Mouse (Mus musculus): ENCODE measurements at regions not wholly inside any gene's neighbourhood (a gene's known extent, or its start where the extent isn't known, plus 50 kb on each side); places are given as distances from the start of the nearest gene placed in this dataset.
"Not testable (repeated sequence)": the region's sequence is repeated elsewhere in the genome, so short reads cannot be mapped to it uniquely, and the experiment has no call there.

GRCm38 (mm10) chr16:21102033-21102432 is 51.8 kb downstream of the Teddm3 start:
- not testable (repeated sequence) for H3K36me3 ChIP-seq; H3K27ac ChIP-seq; DNase-seq (ENCODE audit: low spot score); H3K4me1 ChIP-seq (replicated peaks); H3K4me3 ChIP-seq; H3K27me3 ChIP-seq (ENCODE audit: insufficient read depth, poor library complexity, severe bottlenecking); H3K9me3 ChIP-seq
- WGBS: 81% methylated on average over 3 of the region's 3 CpGs

DNA sequence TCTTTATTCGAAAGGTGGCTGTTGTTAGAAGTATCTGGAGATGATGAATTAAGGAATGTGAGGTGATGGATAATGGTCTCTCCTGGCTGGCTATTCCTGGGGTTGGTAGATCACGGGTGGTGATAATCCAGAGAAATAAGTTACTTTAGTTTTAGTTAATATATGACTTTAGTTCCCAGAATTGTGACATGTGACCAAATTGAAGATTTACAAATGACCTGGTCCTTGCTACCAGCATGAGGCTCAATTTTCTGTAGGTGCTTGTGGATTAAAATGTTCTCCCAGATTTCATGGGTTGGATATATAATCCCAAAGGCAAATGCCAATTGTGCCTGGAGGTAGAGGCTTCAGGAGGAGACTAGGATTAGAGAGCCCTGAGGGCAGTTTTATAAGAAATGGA is 53.7 kb downstream of the Teddm3 start:
- not testable (repeated sequence) for H3K4me1 ChIP-seq (replicated peaks); DNase-seq (ENCODE audit: low spot score); H3K9me3 ChIP-seq; H3K27me3 ChIP-seq (ENCODE audit: insufficient read depth, poor library complexity, severe bottlenecking); H3K27ac ChIP-seq; H3K4me3 ChIP-seq; H3K36me3 ChIP-seq
- 84% methylated on average over 2 of the region's 2 CpGs for WGBS

- H3K4me1 ChIP-seq (replicated peaks): no peaks in the 10 kb centered on the region
- H3K36me3 ChIP-seq: no peaks in the 10 kb centered on the region
- DNase-seq (ENCODE audit: low spot score): no peak
- no peaks in the 10 kb centered on the region for H3K9me3 ChIP-seq
- H3K27me3 ChIP-seq (ENCODE audit: insufficient read depth, poor library complexity, severe bottlenecking): no peaks in the 10 kb centered on the region
- 67% methylated on average over 5 of the region's 5 CpGs for WGBS
- no peak overlapping the region for H3K4me3 ChIP-seq
- no peak overlapping the region for H3K27ac ChIP-seq
These were observed 79.0 kb downstream of the Teddm3 start for GRCm38 (mm10) chr16:21074779-21075148.

GRCm38 (mm10) chr16:21074082-21074778 is 79.6 kb downstream of the Teddm3 start:
- H3K27ac ChIP-seq; H3K9me3 ChIP-seq; H3K4me1 ChIP-seq (replicated peaks); H3K27me3 ChIP-seq (ENCODE audit: insufficient read depth, poor library complexity, severe bottlenecking); H3K4me3 ChIP-seq; H3K36me3 ChIP-seq: not testable (repeated sequence)
- DNase-seq (ENCODE audit: low spot score): peak; percentile 4
- 28% methylated on average over 9 of the region's 10 CpGs for WGBS

DNA sequence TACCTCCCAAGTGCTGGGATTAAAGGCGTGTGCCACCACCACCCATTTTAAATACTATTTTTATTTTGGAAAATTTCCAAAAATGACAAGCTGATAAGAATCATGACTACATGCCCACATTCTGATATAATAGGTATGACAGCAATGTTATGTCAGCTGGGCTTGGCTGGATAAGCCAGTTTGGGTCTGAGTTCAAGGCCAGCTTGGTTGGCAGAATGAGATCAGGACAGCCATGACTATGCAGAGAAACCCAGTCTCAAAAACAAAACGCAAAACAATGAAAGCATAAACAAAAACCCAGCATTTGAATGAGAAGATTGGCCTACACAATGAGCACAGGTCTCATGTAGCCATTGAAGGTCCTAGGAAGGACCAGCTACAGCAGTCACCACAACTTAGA is 93.6 kb downstream of the Teddm3 start:
- no peaks in the 10 kb centered on the region for H3K36me3 ChIP-seq

GRCm38 (mm10) chr16:21054772-21055171 is 99.0 kb downstream of the Teddm3 start:
- H3K27me3 ChIP-seq (ENCODE audit: insufficient read depth, poor library complexity, severe bottlenecking): no peaks in the 10 kb centered on the region
- H3K9me3 ChIP-seq: peaks cover 24% of the 10 kb centered on the region
- no peaks in the 10 kb centered on the region for H3K36me3 ChIP-seq
- DNase-seq (ENCODE audit: low spot score): no peak
- H3K27ac ChIP-seq: no peak overlapping the region
- no peak overlapping the region for H3K4me3 ChIP-seq
- H3K4me1 ChIP-seq (replicated peaks): no peaks in the 10 kb centered on the region

More for the DNA sequence above, 93.6 kb downstream of the Teddm3 start:
- WGBS: 84% methylated on average over 2 of the region's 2 CpGs
- Histone ChIP-seq H3K27me3 (ENCODE audit: insufficient read depth, poor library complexity, severe bottlenecking) (no peaks in the 10 kb centered on the region), H3K4me1 (replicated peaks) (no peaks in the 10 kb centered on the region), H3K4me3 (no peak overlapping the region), H3K9me3 (no peaks in the 10 kb centered on the region), H3K27ac (no peak overlapping the region)
- no peak for DNase-seq (ENCODE audit: low spot score)

GRCm38 (mm10) chr16:21022087-21022486 is 131.7 kb downstream of the Teddm3 start:
- not testable (repeated sequence) for DNase-seq (ENCODE audit: low spot score); H3K36me3 ChIP-seq; H3K27ac ChIP-seq; H3K9me3 ChIP-seq; H3K4me3 ChIP-seq; H3K4me1 ChIP-seq (replicated peaks); H3K27me3 ChIP-seq (ENCODE audit: insufficient read depth, poor library complexity, severe bottlenecking)
- 93% methylated on average over 1 of the region's 1 CpGs for WGBS

DNA sequence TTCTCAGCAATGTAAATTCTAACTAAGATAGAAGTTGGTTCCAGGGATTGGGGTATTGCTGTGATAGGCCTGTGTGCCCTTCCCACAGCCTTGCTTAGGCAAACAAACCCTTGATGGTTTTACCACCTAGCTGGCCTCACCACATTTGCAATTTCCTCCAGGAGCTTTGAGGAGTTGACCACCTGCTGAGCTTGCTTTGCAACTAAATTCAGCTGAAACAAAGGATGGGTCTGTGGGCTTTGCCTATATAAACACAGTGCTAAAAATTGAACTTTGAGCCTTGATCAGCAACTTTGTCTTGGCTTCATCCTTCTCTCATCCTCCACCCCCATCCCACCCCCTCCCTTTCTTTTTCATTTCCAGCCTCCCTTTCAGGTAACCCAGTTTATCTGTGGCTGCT is 148.9 kb downstream of the Teddm3 start:
- H3K9me3 ChIP-seq: peaks cover 7% of the 10 kb centered on the region; the same call in 1 of the 2 replicates
- no peaks in the 10 kb centered on the region for H3K36me3 ChIP-seq
- no peak overlapping the region for H3K4me3 ChIP-seq
- no peaks in the 10 kb centered on the region for H3K27me3 ChIP-seq (ENCODE audit: insufficient read depth, poor library complexity, severe bottlenecking)
- H3K27ac ChIP-seq: no peak overlapping the region
- DNase-seq (ENCODE audit: low spot score): no peak
- H3K4me1 ChIP-seq (replicated peaks): no peaks in the 10 kb centered on the region

- Histone ChIP-seq H3K36me3 (no peaks in the 10 kb centered on the region), H3K9me3 (peaks cover 7% of the 10 kb centered on the region; the same call in 1 of the 2 replicates), H3K27me3 (ENCODE audit: insufficient read depth, poor library complexity, severe bottlenecking) (no peaks in the 10 kb centered on the region), H3K4me3 (no peak overlapping the region), H3K4me1 (replicated peaks) (no peaks in the 10 kb centered on the region), H3K27ac (no peak overlapping the region)
- DNase-seq (ENCODE audit: low spot score): no peak
- WGBS: 83% methylated on average over 1 of the region's 1 CpGs
These were observed 152.7 kb downstream of the Teddm3 start for GRCm38 (mm10) chr16:21001126-21001525.

DNA sequence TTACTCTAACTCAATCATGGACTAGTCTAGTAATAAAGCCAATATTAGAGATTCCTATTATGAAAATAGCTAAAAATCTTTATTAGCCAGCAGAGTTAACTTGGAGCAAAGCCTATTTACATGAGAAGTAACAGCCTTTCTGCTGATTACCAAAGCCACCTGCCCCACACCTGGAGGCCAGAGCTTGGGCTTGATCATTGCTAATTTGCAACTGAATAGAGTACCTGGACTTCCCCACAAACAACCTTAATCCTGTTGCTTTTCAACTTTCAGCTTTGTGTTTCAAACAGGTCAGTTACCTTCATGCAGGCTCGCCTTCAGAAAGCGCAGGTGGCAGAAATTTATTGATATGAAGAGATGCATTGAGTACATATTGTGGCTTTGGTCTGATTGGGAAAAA is 163.3 kb downstream of the Teddm3 start:
- 87% methylated on average over 2 of the region's 2 CpGs for WGBS
- no peak overlapping the region for H3K27ac ChIP-seq
- no peak for DNase-seq (ENCODE audit: low spot score)
- H3K4me3 ChIP-seq: no peak overlapping the region
- no peaks in the 10 kb centered on the region for H3K27me3 ChIP-seq (ENCODE audit: insufficient read depth, poor library complexity, severe bottlenecking)
- H3K4me1 ChIP-seq (replicated peaks): no peaks in the 10 kb centered on the region
- no peaks in the 10 kb centered on the region for H3K36me3 ChIP-seq
- peaks cover 13% of the 10 kb centered on the region; the same call in 1 of the 2 replicates for H3K9me3 ChIP-seq

- no peak overlapping the region for H3K4me3 ChIP-seq
- 82% methylated on average over 2 of the region's 2 CpGs for WGBS
- H3K9me3 ChIP-seq: no peaks in the 10 kb centered on the region
- no peaks in the 10 kb centered on the region for H3K4me1 ChIP-seq (replicated peaks)
- no peak overlapping the region for H3K27ac ChIP-seq
- no peaks in the 10 kb centered on the region for H3K36me3 ChIP-seq
- DNase-seq (ENCODE audit: low spot score): no peak
- H3K27me3 ChIP-seq (ENCODE audit: insufficient read depth, poor library complexity, severe bottlenecking): no peaks in the 10 kb centered on the region
These were observed 178.4 kb downstream of the Teddm3 start for GRCm38 (mm10) chr16:20975406-20975805.

GRCm38 (mm10) chr16:20972442-20972841 is 181.4 kb downstream of the Teddm3 start:
- Histone ChIP-seq H3K27me3 (ENCODE audit: insufficient read depth, poor library complexity, severe bottlenecking) (no peaks in the 10 kb centered on the region), H3K4me3 (no peak overlapping the region), H3K27ac (no peak overlapping the region), H3K4me1 (replicated peaks) (no peaks in the 10 kb centered on the region), H3K9me3 (no peaks in the 10 kb centered on the region), H3K36me3 (no peaks in the 10 kb centered on the region)
- no peak for DNase-seq (ENCODE audit: low spot score)

- WGBS: 85% methylated on average over 10 of the region's 10 CpGs
- no peak overlapping the region for H3K27ac ChIP-seq
- no peak for DNase-seq (ENCODE audit: low spot score)
- H3K9me3 ChIP-seq: no peaks in the 10 kb centered on the region
- H3K36me3 ChIP-seq: no peaks in the 10 kb centered on the region
- no peak overlapping the region for H3K4me3 ChIP-seq
- H3K27me3 ChIP-seq (ENCODE audit: insufficient read depth, poor library complexity, severe bottlenecking): no peaks in the 10 kb centered on the region
- 0 out of 2 replicates have a peak, but pooled peaks cover 3% of the 10 kb centered on the region for H3K4me1 ChIP-seq (replicated peaks)
These were observed 194.9 kb downstream of the Teddm3 start for GRCm38 (mm10) chr16:20958905-20959304.

DNA sequence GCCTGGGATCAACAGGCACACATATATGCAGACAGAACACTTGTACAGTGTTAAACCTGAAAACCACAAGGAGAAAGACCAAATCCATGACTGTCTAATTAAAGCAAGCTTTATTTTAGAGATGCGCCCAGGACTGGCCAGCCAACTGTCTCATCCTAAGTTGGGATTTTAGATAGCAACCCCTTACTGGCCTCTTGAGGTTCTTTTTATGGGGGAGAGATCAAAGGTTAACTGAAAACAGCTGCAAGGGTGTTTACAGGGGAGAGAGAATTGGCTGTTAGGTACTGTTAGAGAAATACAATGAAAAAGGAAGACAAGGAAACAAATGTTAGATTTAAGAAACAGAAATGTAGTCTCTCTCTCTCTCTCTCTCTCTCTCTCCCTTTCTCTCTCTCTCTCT is 202.4 kb upstream of the Thpo start:
- no peaks in the 10 kb centered on the region for H3K27me3 ChIP-seq (ENCODE audit: insufficient read depth, poor library complexity, severe bottlenecking)
- H3K4me3 ChIP-seq: no peak overlapping the region
- 84% methylated on average over 1 of the region's 1 CpGs for WGBS

More for the DNA sequence above, 202.4 kb upstream of the Thpo start:
- no peak for DNase-seq (ENCODE audit: low spot score)
- Histone ChIP-seq H3K27ac (no peak overlapping the region), H3K36me3 (no peaks in the 10 kb centered on the region), H3K9me3 (no peaks in the 10 kb centered on the region), H3K4me1 (replicated peaks) (no peaks in the 10 kb centered on the region)
